Mouse (Mus musculus) neural tube, embryonic 11.5 days (tissue): ENCODE results near the gene Samhd1. TPM values are rescaled to one million over a fixed set of nuclear protein-coding genes. Genes with fewer than 3 reads are reported as not detected.
A peak's percentile ranks its signal among the peaks of the same experiment; 100 is the strongest.

Experiments used
- ATAC-seq: fragments of 200-750 bp; cut with Nextera tagmentation; 2 replicates; pipeline ENCODE4 v1.8.0; 2017; ENCODE audit warnings: moderate number of reproducible peaks, mild to moderate bottlenecking, moderate TSS enrichment, moderate library complexity; ENCODE audit not compliant: insufficient read depth, low FRiP score, low TSS enrichment
- DNase-seq: peaks from one replicate; pipeline ENCODE4 v3.0.0-alpha.2; 2015; ENCODE audit warnings: low spot score
- H3K27ac ChIP-seq: fragments of 300-500 bp; sonication (generic); 2 replicates; pipeline ENCODE4 v1.5.1; 2014; ENCODE audit warnings: low read depth, mild to moderate bottlenecking, low read length
- H3K27me3 ChIP-seq: fragments of 300-500 bp; sonication (generic); 2 replicates; pipeline ENCODE4 v1.6.1; 2014; ENCODE audit warnings: mild to moderate bottlenecking, low read length, mixed read lengths; ENCODE audit not compliant: control insufficient read depth, insufficient read depth
- H3K36me3 ChIP-seq: fragments of 300-500 bp; sonication (generic); 2 replicates; pipeline ENCODE4 v1.6.1; 2014; ENCODE audit warnings: mild to moderate bottlenecking, low read length, moderate library complexity, mixed read lengths; ENCODE audit not compliant: control insufficient read depth, insufficient read depth
- H3K4me1 ChIP-seq: fragments of 300-500 bp; sonication (generic); 2 replicates; pipeline ENCODE4 v1.6.1; 2014; ENCODE audit warnings: low read length, mixed read lengths; ENCODE audit not compliant: control insufficient read depth, insufficient read depth
- H3K4me2 ChIP-seq: fragments of 300-500 bp; sonication (generic); 2 replicates; pipeline ENCODE4 v1.6.1; 2014; ENCODE audit warnings: low read depth, mild to moderate bottlenecking, moderate library complexity
- H3K4me3 ChIP-seq: fragments of 300-500 bp; sonication (generic); 2 replicates; pipeline ENCODE4 v1.5.1; 2014; ENCODE audit warnings: low read depth, low read length
- H3K9ac ChIP-seq: fragments of 300-500 bp; sonication (generic); 2 replicates; pipeline ENCODE4 v1.6.1; 2014; ENCODE audit warnings: mild to moderate bottlenecking, low read length
- H3K9me3 ChIP-seq: fragments of 300-500 bp; sonication (generic); 2 replicates; pipeline ENCODE4 v1.6.1; 2016; ENCODE audit warnings: low read length; ENCODE audit not compliant: control insufficient read depth
- WGBS: fragments of 180-500 bp; shearing (Covaris S2); extraction: QIAGEN DNeasy Blood & Tissue Kit; methylation state at CpG from one replicate; pipeline ENCODE4 v1.1.7; 2014; 5-methylcytosine and 5-hydroxymethylcytosine counted together
- polyA plus RNA-seq: library from polyadenylated mRNA; unstranded; fragments of >200 nt; fragmentation: Nextera tagmentation; extraction: Ambion mirVana; gene quantifications from 2 replicates; pipeline ENCODE4 v1.2.1, GENCODE M21; 2014

Gene Samhd1
- polyA plus RNA-seq, 1 experiment from 2014 or later, result 18.7 TPM

DNA sequence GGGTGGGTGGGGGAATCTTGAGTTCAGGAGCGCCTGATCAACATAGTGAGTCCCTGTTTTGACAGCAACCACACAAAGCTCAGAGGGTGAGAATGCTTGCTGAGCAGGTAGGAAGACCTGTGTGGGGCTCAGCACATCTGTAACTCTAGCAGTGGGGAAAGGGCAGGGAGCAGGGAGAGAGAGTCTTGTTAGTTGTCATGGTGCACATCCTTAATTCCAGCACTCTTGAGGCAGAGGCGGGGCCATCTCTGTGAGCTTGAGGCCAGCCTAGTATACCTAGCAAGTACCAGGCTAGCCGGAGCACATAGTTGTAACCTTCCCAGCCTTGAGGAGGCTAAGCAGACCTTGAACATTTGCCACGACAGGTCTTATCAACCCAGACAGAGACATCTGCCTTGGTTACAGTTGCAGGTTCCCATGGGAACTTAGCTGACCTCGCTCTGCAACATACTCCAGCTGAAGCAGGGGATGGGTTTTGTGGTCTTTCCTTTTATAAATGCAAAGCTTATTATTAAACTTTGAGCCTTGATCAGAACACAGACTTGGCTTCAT, 4.3 kb upstream of the Samhd1 start:
- ATAC-seq, result no peak
- Histone ChIP-seq H3K27ac (no peak overlapping the region), H3K9me3 (no peaks in the 10 kb centered on the region), H3K4me1 (no peaks in the 10 kb centered on the region), H3K4me3 (no peak overlapping the region), H3K4me2 (no peak overlapping the region), H3K27me3 (no peaks in the 10 kb centered on the region), H3K36me3 (no peaks in the 10 kb centered on the region), H3K9ac (no peak overlapping the region)
- 90% methylated on average over 5 of the region's 5 CpGs for WGBS
- no peak for DNase-seq

DNA sequence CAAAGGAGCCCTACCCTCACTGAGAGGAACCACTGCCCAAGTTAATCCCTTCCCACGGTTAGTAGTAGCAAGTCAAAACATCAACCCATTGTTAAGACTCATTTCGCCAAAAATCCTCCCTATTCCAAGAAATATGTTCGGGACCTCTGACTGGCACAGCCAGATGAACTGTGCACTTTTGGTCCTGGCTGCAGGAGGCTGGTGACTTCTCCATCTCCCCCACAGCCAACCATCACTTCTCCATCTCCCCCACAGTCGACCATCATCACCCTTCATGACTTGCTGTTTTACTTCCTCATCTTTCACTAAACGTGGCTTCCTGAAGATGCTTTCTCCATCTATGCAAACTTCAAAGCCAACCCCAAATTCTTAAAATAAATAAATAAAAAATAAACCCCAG, 3.7 kb upstream of the Samhd1 start:
- Histone ChIP-seq H3K27ac (no peak overlapping the region), H3K4me3 (no peak overlapping the region), H3K4me2 (no peak overlapping the region), H3K36me3 (no peaks in the 10 kb centered on the region), H3K9me3 (no peaks in the 10 kb centered on the region), H3K9ac (no peak overlapping the region), H3K4me1 (no peaks in the 10 kb centered on the region), H3K27me3 (no peaks in the 10 kb centered on the region)
- 90% methylated on average over 5 of the region's 5 CpGs for WGBS
- DNase-seq, result no peak
- ATAC-seq, result no peak

DNA sequence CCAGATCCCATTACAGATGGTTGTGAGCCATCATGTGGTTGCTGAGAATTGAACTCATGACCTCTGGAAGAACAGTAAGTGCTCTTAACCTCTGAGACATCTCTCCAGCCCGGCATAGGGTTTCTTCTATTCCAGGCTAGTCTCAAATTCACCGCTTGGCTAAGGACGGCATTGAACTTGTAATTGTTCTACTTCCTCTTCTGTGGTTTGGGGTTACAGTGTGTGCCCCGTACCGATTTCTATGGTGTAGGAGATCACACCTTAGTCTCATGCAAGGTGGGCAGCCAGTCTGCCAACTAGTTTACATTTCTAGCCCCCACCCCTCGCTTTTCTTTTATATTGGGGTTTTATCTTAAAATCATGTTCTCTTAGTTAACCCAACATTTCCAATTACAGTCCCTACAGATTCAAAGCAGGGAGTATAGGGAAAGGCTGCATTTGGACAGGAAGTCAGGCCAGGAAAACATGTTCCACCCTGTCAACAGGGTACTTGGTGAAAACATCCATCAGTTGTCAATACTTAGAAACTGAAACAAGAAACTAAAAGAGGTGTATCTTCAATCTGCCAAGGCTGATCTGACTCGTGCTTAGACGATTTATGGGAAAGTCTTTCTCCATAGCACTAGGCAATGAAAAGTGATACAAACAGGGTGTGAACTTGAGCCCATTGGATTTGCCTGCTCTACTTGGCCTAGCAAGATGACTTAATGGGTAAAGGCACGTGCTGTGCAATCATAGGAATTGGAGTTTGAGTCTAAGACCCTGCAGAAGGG, 3.1 kb upstream of the Samhd1 start:
- Histone ChIP-seq H3K36me3 (no peaks in the 10 kb centered on the region), H3K9ac (no peak overlapping the region), H3K4me1 (no peaks in the 10 kb centered on the region), H3K4me3 (no peak overlapping the region), H3K27ac (no peak overlapping the region), H3K9me3 (no peaks in the 10 kb centered on the region), H3K4me2 (no peak overlapping the region), H3K27me3 (no peaks in the 10 kb centered on the region)
- no peak for ATAC-seq
- 91% methylated on average over 9 of the region's 9 CpGs for WGBS
- no peak for DNase-seq

DNA sequence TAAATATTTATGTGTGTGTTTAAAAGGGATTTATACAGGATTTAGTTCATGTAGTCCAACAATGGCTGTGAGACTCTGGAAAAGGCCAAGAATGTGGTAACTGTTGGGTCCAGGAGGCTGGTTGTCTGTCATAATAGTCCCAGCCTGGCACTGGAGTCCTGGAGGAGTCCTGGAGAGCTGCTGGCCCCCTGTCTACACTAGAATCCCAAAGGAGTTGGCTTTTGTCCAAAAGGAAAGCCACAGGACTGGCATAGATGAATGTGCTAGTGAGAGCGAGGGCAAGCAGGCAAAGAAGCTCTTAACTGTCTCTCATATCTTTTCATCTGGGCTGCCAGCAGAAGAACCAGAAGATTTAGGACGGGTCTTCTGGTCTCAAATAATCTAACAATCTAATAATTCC, 1.6 kb upstream of the Samhd1 start:
- Histone ChIP-seq H3K27me3 (no peaks in the 10 kb centered on the region), H3K4me1 (no peaks in the 10 kb centered on the region), H3K4me3 (no peak overlapping the region), H3K9me3 (no peaks in the 10 kb centered on the region), H3K4me2 (no peak overlapping the region), H3K9ac (no peak overlapping the region), H3K36me3 (no peaks in the 10 kb centered on the region), H3K27ac (no peak overlapping the region)
- WGBS, result 95% methylated on average over 2 of the region's 2 CpGs
- DNase-seq, result no peak
- ATAC-seq, result no peak

DNA sequence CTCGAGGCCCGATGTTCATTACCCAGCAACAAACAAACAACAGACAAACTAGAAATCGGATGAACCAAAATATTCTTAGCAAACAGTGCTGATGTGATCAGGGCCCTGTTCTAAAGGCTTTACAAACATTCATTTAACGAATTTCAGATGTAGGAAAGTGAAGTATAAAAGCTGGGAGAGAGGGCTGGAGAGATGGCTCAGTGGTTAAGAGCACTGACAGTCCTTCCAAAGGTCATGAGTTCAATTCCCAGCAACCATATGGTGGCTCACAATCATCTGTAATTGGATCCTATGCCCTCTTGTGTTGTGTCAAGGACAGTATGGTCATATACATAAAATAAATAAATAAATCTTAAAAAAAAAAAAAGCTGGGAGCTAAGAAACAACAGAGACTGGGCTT, 1.1 kb upstream of the Samhd1 start:
- no peaks in the 10 kb centered on the region for H3K9me3 ChIP-seq
- ATAC-seq, result no peak
- no peak overlapping the region for H3K4me2 ChIP-seq
- H3K4me1 ChIP-seq, result no peaks in the 10 kb centered on the region
- no peak overlapping the region for H3K9ac ChIP-seq
- 92% methylated on average over 4 of the region's 4 CpGs for WGBS
- no peak overlapping the region for H3K4me3 ChIP-seq
- no peak overlapping the region for H3K27ac ChIP-seq
- H3K36me3 ChIP-seq, result no peaks in the 10 kb centered on the region
- no peak for DNase-seq
- H3K27me3 ChIP-seq, result no peaks in the 10 kb centered on the region

DNA sequence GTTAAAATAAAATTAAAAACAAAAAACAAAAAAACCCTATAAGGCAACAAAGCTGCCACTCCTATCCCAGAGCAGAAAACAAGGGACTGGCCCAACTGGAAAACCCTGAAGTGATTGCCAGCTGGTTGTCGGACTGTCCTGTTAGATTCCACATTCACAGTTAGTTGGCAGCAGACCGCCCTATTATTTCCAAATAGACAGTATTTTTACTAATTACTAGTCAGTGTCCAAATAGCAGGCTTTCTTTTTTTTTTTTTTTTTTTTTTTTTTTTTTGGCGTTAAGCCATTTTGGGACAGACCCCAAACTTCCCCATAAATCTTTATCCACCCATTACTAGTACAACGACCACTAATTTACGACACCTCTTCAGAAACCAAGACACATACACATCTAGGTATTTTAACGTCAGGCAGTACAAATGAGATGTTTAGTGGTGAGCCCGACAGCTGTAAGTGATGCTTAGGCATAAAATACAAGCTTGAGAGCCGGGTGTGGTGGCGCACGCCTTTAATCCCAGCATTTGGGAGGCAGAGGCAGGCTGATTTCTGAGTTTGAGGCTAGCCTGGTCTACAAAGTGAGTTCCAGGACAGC, 560 bp upstream of the Samhd1 start:
- H3K27ac ChIP-seq, result no peak overlapping the region

DNA sequence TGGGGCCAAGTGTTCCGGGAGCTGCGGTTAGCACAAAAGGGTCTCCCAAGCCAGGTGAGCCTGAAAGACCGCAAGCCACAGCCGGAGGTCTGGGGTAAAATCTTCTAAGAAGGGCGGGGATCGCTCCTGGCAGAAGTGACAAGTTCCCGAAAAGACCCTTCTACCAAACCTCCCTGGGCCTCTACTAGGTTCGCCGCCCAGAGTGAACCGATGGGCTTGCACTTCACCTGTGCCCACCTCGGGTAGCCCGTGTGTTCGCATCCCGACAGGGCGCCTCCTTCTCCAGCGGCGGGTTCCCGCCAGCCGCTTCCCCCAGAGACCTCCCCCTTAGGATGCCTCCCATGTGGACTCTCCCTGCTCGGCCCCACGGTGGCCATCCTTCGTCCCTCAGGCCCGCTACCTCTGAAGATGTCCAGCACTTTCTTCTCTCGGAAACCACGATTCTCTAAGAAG, 560 bp downstream of the Samhd1 start:
- WGBS, result under 1% methylated on average over 25 of the region's 25 CpGs
- H3K4me1 ChIP-seq, result no peaks in the 10 kb centered on the region
- H3K9ac ChIP-seq, result peak overlapping the region; percentile 69
- no peak overlapping the region for H3K27ac ChIP-seq
- ATAC-seq (peak; percentile 60), DNase-seq (no peak)
- no peaks in the 10 kb centered on the region for H3K27me3 ChIP-seq
- no peaks in the 10 kb centered on the region for H3K36me3 ChIP-seq
- peak overlapping the region; percentile 71 for H3K4me3 ChIP-seq
- H3K9me3 ChIP-seq, result no peaks in the 10 kb centered on the region
- H3K4me2 ChIP-seq, result peak overlapping the region; percentile 91

More for the DNA sequence above, 560 bp upstream of the Samhd1 start:
- H3K9me3 ChIP-seq, result no peaks in the 10 kb centered on the region
- 0 out of 2 replicates have a peak, but pooled peaks have one; percentile 13 for ATAC-seq
- H3K4me1 ChIP-seq, result no peaks in the 10 kb centered on the region
- no peak for DNase-seq
- 85% methylated on average over 10 of the region's 10 CpGs for WGBS
- H3K36me3 ChIP-seq, result no peaks in the 10 kb centered on the region
- H3K9ac ChIP-seq, result peak overlapping the region; percentile 69
- peak overlapping the region; percentile 71 for H3K4me3 ChIP-seq
- no peaks in the 10 kb centered on the region for H3K27me3 ChIP-seq
- H3K4me2 ChIP-seq, result peak overlapping the region; percentile 91

DNA sequence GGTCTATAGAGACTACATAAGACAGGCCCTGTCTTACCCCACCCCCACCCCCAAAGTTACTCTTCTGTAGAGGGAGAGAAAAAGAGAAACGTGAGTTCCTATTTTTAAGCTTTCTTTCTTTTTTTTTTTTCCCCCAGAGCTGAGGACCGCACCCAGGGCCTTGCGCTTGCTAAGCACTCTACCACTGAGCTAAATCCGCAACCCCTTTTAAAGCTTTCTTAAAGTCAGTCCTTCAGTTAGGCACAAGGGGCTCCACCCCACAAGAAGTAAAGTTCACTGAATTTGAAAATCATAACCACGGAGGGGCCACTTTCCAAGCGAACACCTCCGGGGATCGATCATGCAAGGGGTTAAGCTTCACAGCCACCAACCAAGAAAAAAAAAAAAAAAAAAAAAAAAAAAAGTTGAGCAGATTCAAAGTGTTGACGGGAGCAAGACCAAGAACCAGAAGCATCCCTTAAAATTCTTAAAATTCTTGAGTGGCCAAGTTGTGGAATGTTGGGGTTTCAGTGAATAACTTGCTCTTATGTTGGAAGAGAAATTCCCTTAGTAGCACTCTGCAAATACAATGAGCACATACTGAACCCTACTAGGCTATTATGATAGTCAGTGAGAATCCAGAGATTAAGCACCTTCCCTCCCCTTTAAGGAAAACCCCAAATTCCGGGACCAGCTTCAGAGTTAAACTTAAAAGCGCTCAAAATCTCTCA, 1.1 kb downstream of the Samhd1 start:
- Histone ChIP-seq H3K36me3 (no peaks in the 10 kb centered on the region), H3K4me1 (no peaks in the 10 kb centered on the region), H3K27ac (no peak overlapping the region), H3K4me2 (peak overlapping the region; percentile 91), H3K4me3 (peak overlapping the region; percentile 71), H3K27me3 (no peaks in the 10 kb centered on the region), H3K9me3 (no peaks in the 10 kb centered on the region), H3K9ac (peak overlapping the region; percentile 69)
- WGBS, result 24% methylated on average over 11 of the region's 11 CpGs
- DNase-seq (no peak), ATAC-seq (no peak)
